Mouse (Mus musculus): ENCODE results near the gene Sash3.

Sash3 gene

DNA sequence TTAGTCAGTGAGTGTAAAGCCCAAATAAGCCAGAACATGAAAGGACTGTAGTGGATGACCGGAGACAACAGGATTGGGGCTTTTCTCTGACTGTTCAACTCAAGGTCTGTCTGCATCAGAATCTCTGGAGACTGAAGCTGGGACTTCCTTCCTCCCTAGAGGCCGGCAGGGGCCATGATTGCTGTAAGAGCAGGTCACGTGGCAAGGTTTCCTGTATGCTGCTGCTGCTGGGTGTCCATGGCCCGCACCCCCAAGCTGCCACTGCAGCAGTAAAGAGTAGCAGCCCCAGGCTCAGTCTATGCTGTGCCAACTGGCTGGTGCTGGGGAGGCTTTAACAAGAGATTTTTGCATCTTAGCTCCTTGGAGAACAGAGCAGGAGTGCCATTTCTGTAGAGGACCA lies at the start of gene Sash3:
Gene Sash3 (plus strand): TSS at position 175 of the 400 bp plus-strand sequence.
- DNase-seq (ENCODE audit: low spot score in 2 of 2): no peak

DNA sequence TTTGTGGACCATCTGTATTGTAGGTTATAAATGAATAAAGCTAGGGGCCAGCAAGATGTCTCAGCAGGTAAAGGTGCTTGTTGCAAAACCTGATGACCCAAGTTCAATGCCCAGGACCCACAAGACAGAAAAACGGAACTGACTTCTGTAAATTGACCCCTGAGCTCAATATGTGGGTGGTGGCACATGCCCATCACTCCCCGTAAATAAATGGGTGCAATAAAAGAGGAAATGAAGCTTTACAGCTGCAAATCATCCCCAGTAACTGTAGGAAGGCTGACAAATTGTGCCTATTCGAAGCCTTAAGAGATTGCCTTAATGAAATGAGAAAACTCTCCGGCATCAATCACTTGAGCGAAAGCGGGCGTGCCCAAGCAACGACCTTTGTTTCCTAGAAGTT lies 49.7 kb upstream of the Sash3 start:
- DNase-seq (ENCODE audit: low spot score in 2 of 2): no peak

DNA sequence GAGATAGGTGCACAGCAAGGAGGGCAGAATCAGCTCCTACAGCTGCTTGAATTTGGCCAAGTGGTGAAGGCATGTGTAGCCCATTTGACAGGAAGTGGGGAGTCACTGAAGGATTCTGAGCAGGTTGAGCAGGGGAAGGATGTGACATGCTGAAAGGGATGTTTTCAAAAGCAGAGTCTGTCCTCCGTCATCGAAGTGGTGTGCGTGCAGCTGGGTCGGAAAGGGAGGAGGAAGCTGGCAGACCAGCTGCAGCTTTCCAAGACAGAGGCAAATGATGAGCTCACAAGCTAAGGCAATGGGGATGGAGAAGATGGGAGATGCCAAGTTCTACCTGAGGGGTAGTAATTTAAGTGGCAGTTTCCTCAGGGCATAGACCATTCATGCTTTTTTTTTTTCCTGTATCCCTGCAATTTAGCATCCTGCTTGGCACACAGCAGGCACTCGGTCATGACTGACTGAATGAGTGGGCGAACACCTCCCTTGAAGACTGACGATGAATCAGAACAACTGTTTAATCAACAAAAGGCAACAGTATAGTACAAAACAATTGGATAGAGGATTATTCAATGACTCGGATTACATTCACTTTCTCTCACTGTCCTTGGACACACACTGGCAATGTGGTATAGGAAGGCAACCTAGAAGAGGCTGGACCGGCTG lies 47.6 kb upstream of the Sash3 start:
- no peak for DNase-seq (ENCODE audit: low spot score in 2 of 2)

DNA sequence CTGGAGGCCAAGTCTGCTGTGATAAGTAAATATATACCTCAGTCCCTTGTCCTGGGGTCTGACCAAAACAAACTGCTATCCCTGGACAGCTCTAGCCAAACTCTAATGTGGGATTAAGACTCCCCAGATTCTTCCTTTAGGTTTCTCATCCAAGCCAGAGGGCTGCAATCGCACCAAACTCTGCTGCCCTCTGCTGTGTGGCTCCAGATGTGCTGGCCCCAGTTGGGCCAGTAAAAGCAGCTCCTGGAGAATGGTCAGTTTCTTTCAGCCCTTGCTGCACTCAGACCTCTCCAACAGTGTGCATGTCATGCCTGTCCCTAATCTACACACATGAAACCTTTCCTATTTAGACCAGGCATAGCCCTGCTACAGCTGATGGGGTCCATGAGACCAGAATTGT lies 46.4 kb upstream of the Sash3 start:
- DNase-seq (ENCODE audit: low spot score in 2 of 2): peak in 1 of 2 experiments; percentile 16

DNA sequence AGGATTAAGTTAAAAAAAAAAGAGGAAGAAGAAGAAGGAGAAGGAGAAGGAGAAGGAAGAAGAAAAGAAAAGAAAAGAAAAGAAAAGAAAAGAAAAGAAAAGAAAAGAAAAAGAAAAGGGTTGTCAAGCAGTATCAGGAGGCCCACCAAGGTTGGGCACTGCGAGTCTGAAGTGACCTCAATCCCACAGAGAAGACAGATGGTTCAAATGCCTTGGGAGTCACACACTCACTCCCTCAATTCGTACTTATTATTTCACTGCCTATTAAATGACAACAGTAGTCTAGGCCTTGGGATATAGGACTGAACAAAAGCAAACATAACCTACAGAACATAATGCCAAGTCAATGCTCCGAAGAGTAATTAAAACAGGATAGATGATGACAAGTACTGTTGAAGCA lies 43.0 kb upstream of the Sash3 start:
- DNase-seq (ENCODE audit: low spot score in 2 of 2): no peak

DNA sequence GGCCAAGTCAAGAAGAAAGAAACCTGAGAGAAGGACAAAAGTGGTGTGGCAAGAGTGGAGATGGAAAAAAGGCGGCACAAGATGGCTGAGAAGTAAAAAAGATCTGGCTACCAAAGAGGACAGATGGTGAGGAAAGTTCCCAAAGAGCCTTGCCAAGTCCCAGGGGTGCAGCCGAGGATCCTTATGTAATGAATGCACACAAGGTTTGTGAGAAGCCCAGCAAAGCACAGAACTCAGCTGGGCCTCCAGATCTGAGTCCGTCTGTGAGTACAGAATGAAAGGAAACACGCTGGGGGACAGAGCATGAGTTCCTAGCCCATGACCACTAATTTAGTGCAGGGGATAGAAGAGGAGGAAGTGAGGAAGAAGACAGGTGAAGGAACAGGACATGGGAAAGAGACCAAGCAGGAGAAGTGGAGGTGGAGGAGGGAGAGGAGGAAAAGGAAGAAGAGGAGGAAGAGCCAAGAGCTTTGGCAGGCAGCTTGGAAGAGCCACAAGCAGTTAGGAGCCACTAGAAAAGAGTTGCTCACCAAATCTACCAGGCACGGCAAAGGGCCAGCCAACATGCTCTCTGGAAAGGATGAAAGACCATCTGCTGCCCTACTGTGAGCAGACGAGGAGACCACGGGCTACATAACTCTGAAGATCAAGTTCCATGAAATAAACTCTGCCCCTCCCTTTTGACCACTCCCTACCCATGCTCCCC lies 41.3 kb upstream of the Sash3 start:
- DNase-seq (ENCODE audit: low spot score in 2 of 2): no peak

DNA sequence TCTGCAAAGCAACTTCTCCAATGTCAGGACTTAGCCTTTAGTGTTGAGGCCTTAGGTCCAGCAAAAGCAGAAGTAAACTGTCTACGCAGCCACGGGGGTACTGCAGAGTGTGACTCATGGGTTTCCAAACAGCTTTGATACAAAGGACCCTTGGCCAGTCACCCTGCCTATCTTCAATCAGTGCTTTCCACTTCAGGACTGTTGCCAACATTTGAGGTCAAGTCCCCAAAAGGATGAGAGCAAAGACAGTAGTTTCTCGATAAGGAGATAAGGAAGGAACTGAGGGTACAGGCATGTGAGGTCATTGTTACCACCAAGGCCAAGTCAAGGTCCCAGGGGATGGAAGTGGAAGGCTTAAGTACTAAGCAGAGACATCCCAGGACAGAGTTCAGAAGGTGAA lies 40.0 kb upstream of the Sash3 start:
- DNase-seq (ENCODE audit: low spot score in 2 of 2): no peak

DNA sequence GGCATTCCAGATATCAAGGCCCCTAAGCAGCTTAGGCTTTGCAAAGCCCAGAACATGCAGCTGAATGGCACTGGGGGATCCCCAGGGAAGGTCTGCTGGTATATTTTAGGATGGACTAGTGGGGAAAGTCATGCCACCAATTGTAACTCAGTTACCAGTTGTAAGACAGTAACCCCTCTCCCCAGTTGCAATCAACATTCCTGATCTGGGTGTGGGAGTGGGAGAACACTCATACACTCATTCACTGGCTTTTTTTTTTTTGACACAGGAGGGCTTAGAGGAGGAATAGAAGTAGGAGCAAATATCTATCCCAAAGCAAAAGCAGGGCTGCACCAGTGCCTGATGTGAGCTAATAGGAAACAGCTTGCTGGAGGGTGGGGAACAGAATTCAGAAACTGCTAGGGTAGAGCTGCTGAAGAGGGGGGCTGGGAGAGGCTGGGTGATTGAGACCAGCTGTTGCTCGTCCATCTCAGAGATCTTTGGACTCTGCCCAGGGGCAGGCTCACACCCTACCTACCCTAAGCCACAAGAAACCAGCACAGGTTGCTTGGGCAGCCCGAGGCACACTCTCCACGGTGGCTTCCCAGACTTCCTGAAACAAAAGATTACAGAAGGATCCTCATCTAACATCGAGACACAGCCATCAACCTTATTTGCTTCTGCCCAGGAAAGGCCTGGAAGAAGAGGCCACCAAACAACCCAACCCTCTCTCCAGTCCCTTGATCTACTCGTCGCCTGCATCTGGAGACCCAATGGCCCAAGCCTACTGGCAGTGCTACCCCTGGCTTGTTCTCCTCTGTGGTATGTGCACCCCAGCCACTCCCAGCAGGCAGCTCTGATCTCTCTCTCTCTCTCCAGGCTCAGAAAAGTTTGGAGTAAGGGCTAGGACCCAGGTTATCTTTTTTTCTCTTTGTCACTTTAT lies 37.6 kb upstream of the Sash3 start, which contains the start of gene Xpnpep2:
Gene Xpnpep2 (plus strand): TSS at position 332 of the 922 bp plus-strand sequence.
- DNase-seq (ENCODE audit: low spot score in 2 of 2): no peak

DNA sequence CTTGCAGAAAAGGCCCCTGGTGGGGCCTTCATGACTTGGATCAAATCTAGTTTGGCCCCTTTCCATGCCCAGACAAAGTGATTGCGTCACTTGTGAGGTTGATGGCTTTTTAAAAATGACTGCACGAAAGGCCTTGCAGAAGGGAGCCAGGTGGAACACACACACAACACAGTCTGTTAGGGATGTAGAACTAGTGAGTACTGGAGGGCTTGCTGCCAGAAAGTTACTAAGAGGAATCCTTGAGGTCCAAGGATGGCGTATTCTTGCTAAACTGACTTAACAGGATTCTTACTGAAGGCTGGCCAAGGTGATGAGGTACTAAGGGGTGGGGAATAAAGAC lies 37.0 kb upstream of the Sash3 start:
- no peak for DNase-seq (ENCODE audit: low spot score in 2 of 2)

DNA sequence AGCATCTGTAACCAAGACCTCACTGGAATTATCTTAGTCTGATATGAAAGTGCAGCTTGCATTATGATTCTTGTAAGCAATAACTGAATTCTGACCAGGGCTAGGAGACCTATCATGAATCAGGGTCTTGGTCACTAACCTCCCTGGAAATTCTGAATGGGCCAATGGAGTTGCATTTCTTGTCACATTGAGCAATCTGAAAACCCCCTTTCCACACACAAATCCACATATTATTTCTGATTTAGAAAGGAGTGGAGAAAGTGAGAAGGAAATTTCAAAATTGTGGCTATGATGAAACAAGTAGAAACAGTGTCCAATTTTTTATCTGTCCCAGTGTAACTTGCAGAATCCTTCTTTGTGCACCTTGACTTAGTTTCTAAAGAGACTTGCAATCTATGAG lies 26.9 kb upstream of the Sash3 start:
- DNase-seq (ENCODE audit: low spot score in 2 of 2): no peak

DNA sequence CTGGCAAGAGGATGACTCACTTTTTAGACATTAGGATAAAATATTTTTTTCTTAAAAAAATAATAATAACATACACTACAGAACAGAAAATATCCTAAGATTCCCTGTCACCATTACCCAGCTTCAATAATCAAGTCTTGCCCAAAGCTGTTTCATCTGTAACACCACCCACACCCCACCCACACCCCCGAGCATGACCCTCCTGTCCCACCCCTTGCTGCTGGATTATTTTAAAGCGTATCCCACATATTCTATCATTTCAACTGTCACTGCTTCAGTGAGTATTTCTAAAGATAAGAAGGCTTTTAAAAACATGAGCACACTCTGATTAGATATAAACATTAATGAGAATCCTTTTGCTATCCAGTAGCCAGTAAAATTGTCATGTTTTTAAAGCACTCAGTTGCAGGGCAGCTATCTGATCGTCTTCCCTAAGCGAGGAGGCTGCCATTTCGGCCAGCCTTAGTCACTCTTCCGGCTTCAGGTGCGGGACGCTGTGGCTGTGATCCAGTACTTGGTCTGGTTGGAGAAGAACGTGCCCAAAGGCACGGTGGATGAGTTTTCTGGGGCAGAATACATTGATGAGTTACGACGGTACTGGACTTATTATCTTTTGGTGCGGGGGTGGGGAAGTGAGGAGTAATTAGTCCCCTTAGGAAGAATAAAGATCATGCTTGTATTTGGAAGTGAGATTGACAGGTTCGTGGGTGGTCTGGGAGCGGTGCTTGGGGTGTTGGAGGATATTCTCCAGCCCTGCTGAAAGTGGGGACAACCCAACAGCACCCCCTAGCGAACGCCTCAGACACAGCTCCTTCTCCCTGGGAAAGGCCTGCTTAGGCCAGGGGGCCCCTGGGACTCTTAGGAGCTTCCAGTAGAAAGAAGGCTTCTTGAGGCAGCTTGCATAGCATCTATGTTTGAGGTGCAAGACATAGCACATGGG lies 21.8 kb upstream of the Sash3 start:
- DNase-seq (ENCODE audit: low spot score in 2 of 2): peak; percentile 24 to 74

DNA sequence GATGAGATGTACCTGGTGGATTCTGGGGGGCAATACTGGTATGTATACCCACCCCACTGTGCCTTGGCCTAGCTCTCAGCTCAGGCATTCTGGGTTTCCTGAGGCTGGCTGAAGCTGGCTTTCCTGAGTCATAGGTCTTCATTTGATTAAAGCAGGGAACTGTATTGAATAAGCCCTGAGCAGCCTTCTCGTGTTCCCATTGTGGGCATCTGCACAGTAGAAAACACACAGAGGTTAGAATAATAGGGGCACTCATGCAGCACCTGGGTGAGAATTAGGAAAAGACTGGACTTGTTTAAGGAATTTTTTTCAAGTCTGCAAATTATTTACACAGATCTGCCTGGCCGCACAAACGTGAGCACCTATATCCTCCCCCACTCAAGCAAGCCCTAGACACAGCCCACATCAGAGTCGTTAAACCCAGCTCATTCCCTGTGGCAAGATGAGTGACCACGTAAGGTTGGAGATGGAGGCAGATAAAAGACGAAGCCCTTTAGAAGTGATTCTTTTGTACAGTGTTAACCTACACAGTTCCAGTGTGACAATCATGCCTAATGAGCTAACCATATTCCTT lies 19.2 kb upstream of the Sash3 start:
- DNase-seq (ENCODE audit: low spot score in 2 of 2): no peak

DNA sequence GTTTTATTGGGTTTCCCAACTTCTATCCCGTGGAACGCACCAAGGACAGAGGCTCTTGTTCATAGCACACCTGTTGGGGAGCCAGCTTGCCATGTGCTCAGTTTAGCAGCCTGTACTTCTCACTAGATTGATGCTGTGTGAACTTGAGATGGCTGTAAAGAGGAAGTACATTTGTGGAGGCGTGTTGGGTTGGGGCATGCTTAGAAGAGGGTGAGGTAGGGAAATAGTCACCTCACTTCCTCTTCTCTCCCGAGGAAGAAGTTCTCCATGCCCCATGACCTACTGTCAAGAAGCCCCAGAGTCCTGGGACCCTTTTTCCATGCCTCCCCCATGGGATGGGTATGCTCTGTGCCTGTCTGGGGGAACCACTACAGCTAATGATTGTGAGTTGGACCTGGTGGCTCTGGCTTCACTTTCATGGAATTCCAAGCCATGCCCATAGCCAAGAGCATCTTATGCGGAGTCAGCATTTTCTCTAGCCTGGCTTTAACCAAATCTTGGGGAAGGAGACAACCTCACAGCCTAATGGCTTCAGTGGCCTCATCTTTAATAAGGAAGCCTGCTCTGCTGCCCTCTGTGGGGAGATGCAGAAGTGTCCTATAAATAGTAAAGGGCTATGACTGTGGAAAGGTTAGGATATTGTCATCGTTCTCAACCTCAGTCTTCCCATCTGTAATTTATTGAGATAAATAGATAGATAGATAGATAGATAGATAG lies 18.6 kb upstream of the Sash3 start:
- no peak for DNase-seq (ENCODE audit: low spot score in 2 of 2)

DNA sequence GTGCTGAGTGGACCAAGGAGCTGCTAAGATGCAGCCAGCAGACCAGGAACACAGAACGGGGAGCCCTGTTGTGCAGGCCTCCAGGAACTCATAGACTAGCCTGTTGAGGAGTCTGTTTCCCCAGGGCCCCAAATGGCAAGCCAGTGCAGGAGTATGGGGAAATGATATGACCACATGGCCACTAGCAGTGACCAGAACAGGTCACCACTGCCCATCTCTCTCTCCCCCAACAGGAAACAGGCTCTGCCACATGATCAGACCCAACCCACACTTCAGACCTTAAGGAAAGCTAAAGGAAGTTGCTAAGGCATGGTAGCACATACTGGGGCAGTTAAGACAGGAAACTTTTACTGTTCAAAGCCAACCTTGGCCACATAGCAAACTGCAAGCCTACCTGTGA lies 17.1 kb upstream of the Sash3 start:
- no peak for DNase-seq (ENCODE audit: low spot score in 2 of 2)

DNA sequence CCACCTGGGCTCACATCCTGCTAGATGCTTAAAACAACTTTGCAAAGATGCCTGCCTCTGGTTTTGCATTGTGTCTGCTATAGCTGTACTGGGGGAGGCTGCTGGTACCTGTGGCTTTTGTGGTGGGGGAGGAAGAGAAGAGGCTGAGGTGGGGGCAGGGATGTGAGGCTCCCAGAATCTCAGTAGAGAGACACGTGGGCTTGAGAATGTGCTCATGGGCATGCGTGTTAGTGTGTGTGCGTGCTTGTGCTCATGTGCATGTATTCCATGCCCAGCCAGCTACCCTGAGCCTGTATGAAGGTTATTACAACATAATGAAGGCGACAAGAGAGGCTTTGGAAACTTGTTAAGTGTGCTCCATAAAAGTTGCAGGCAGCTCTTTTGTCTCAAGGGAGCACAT lies 9.3 kb upstream of the Sash3 start:
- DNase-seq (ENCODE audit: low spot score in 2 of 2): no peak

DNA sequence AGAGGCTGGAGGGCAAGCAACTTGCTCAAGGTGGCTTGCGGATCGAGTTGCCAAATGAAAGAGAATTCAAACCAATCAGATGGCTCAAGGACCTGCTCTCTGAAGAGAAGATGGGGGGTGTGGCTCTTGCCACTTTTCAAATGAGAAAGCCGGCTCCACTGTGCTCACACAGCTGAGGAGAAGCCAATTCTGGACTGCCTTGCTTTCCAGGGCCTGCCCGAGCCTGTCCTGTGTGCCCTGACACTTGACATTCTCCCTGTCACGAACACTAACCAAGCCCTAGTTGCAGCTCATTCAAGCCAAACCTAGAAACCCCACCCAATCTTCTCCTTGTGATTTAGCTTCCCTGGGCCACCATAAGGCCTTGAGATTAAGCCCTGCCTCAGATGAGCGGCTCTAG lies 8.2 kb upstream of the Sash3 start:
- no peak for DNase-seq (ENCODE audit: low spot score in 2 of 2)

DNA sequence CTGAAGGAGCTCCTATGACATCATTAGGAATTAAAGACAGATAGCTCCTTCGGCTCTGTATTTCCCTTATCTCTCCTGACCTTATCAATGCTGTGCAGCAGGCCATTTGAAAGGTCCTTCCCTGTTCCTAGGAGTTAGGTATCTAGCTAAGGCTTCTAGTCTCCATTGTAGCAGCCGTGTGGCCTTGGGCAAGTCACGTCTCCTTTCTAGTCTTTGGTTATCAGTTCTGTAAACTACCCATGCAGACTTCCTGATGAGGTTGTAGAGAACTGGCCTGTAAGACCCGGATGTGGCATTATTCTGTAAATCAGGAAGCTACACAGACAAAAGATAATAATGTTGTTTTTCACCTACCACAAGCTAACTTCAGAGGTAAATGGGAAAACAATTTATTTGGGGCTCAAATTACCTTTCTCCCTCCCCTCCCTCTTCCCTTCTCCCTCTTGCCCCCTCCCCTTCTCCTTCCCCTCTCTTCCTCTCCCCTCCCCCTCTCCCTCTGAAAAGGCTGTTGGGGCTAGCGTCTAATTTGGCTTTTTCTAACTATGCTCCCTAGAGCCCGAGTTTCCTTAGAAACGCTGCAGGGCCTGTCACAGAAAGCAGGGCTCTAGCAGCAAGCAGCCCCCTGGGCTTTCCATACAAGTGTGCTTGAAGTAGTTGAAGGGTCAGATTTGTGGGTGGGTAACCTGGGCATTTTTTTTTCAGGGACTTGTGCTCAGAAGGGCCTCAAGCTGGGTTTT lies 7.5 kb upstream of the Sash3 start:
- no peak for DNase-seq (ENCODE audit: low spot score in 2 of 2)

DNA sequence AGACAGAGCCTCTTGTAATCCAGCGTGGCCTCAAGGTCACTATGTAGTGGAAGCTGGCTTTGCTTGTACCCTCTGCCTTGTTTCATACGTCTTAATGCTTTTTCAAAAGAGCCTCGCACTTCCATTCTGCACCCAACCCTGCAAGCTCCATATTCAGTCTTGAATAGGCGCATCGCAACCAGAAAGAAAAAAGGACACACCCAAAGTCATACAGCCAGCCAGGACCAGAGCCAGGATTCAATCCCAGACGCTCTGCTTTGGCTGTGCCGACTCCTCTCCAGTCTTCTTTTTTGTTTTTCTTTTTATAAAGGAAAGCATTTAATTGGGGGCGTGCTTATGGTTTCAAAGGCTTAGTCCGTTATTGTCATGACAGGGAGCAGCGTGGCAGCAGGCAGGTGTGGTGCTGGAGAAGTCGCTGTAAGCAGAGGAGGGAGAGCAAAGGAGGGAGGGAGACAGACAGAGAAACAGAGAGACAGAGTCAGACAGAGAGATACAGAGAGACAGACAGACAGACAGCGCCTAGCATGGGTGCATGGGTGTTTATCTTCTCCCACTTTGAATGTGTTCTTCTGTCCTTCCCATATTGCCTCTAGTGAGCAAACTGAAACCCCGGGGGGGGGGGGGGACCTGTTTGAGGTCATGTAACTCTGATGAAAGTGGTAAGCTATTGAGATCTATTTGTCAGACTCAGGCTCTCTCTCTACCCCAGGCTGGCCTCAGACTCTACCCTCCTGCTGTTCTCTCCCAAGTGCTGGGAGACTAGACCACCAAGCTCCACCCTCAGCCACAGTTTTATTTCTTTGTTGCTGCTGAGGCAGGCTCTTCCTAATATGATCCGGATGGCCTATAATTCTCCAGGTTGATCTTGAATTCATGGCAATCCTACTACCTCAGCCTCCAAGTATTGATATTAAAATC lies 6.6 kb upstream of the Sash3 start:
- DNase-seq (ENCODE audit: low spot score in 2 of 2): no peak

Data from urinary bladder, postnatal 4 days (tissue).